Mouse (Mus musculus) retina, adult 2 months (tissue): ENCODE measurements around the gene Gga1.
A peak's percentile ranks its signal among the peaks of the same experiment; 100 is the strongest.

Experiments used
- DNase-seq: peaks from one replicate; pipeline ENCODE4 v3.0.0-alpha.2; 2012; ENCODE audit warnings: low read depth, low spot score

The Gga1 gene

DNA sequence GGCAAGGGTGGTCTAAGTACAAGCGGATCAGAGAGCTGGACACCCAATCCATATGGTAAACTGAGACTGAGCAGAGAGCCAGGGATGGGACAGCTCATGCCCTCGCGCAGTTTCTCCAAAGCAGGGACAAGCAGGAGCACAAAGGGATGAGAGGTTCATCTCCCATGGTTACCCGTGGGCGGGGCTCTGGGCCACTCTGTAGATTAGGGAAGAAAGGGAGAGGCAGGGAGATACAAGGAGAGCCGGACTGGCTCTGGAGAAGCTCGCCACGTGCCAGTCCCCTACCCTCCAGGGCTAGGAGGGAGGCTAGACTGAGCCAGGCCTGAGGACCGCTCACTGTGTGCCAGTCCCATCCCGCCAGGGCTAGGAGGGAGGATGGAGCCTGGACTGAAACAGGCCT, 60.3 kb downstream of the Gga1 start:
- DNase-seq: no peak

- DNase-seq: no peak
Observed at GRCm38 (mm10) chr15:78937963-78938362, 61.0 kb downstream of the Gga1 start.

DNA sequence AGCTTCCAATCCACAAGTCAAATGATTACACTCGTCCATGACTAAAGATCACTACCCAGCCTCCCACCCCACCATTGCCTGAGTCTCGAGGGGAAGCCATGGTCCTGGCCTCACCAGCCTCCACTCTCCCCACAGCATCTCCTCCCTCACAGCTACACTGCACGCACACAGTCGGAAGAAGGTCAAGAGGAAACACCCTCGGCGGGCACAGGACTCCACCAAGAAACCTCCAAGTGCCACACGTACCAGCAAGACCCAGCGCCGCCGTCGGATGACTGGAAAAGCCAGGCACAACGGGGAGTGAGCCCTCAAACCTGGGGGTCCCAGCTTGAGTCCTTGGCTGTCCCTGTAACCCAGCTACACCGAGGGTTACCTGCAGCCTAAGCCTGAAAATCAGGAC, 63.3 kb downstream of the Gga1 start:
- no peak for DNase-seq

GRCm38 (mm10) chr15:78942663-78943062, 65.7 kb downstream of the Gga1 start:
- peak; percentile 48 for DNase-seq
